Mouse (Mus musculus) spleen, embryonic (tissue): Measurements from ENCODE around the gene Haus7.
"Not testable (repeated sequence)": the region's sequence is repeated elsewhere in the genome, so short reads cannot be mapped to it uniquely, and the experiment has no call there.

Experiments
- CTCF ChIA-PET: fragments of 350-600 bp; sonication (Branson Sonifier 250); formaldehyde crosslinking; loops from one replicate; lab custom pipeline; 2022; lab: Charles Lee

The Haus7 gene

DNA sequence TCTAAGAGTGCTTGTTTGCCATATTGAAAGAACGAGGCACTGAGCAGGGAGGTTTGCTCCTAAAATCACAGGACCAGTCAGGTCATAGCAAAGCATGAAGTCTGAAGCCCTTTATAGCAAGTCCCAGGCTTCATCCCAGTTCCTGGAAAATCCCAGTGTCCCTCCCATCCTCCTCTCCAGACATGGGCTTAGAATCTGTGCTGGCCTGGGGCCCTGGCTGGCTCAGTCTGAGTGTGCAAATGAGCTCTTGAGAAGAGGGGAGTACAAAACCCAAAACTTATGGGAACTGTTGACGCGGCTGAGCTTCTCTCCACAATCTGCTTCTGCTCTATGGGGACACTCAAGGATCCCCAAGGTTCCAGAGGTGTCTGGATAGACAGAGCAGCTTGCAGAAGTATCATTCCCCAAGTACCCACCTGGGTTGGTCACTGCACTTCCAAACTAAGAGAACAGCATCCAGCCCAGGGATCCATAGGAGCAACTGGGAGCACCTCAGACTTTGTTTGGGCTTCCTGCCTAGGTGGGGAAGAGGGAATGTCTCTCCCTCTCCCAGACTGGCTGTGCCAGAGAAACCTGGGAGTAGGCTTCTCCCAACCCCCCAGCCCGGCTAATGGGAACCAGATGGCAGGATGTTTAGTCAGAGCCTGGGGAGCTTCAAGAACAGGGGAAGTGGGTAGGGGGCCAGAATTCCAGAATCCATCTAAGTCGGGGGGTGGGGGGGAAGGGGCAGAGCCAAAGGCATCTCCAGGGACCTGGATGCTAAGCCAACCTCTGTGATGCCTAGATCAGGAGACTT lies 8.8 kb upstream of the Haus7 start:
- CTCF ChIA-PET = no interaction called here

DNA sequence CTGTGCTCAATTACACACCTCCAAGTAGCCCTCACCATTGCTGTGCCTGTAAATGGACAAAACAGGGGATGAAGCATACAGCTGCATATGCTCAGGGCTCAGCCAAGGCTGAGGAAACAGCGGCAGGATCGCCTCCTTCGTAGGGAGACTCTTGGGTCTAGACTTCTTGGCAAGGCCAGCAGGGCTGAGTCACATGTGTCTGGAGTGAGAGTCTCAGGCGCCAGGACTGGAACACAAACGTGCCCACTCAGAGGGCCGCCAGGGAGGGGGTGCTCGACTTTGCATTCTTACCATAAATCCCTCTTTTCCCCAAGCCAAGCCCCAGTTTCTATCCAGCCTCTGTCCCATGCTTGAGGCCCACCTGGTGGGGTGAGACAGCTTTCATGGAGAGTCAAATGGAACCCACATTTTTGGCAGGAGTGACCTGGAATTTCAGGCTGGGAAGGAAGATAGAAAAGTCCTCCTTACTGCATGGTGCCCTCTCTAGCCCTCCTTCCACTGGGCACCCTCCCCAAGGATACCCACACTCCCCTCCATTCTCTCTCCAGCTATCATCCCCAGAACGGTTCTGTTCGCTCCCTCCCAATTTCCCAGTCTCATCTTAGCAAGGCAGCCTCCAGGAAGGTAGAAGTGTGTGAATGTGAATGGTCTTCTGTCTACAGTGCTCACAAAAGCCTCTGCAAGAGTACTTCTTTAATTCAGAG lies 6.8 kb upstream of the Haus7 start:
- CTCF ChIA-PET = no interaction called here

DNA sequence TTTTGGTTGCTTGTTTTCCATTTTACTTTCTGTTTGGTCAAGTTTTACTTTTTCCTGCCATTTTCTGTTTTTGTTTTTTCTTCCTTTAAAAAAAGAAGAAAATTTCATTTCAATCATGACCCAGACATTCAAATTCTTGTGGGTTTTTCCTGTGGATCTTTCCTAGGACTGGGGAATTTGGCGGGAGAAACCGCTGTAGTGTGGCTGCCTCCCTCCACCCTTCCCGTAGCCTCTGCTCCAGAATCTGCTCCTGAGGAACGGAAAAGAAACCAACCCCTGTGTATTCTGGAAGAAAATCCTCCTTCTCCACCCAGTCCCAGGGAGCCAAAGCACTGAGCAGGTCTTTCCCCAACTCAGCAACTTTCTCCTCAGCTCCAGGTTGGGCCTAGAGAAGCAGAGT lies 1.9 kb upstream of the Haus7 start:
- CTCF ChIA-PET = no interaction called here

DNA sequence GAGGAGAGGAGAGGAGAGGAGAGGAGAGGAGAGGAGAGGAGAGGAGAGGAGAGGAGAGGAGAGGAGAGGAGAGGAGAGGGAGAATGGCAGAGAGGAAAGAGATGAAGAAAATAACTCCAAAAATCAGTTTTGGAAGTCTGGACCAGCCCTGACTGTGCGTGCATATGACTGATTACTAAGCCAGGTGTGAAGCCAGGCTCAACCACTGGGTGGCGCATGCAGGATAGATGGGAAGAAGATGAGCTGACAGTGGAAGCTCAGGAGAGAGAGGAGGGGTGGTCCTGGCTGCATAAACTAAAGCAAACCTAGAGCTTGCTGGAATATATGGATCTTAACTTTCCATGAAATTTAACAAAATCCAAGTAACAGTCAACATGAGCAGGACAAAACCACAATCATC lies 6.9 kb downstream of the Haus7 start:
- CTCF ChIA-PET = interaction anchor here (0.7 kb wide), 1 partner anchor 444 kb away, joined by 17 read pairs; no protein-coding TSS in a partner anchor

DNA sequence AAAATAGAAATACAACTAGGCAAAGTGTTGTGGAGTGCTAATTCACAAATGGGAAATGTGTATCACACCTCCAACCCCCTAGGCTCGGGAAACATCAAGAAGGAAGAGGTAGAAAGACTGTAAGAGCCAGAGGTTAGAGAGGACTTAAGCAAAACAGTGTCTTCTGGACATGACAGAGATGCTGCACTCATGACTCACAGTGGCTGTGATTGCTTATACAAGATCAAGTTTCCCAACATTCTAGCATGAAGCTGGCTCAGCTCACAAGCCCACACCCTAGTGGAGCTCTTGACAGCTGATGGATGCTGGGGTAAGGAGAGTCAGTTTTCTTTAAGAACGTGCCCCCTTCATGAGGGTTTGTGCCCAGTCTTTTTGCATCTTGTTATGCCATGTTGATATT lies 17.4 kb downstream of the Haus7 start:
- CTCF ChIA-PET = no interaction called here

GRCm38 (mm10) chrX:73435252-73435651 lies 23.6 kb downstream of the Haus7 start, which contains the start of gene Trex2:
TSS of gene Trex2 (minus strand) at chrX:73435344.
- CTCF ChIA-PET = no interaction called here

DNA sequence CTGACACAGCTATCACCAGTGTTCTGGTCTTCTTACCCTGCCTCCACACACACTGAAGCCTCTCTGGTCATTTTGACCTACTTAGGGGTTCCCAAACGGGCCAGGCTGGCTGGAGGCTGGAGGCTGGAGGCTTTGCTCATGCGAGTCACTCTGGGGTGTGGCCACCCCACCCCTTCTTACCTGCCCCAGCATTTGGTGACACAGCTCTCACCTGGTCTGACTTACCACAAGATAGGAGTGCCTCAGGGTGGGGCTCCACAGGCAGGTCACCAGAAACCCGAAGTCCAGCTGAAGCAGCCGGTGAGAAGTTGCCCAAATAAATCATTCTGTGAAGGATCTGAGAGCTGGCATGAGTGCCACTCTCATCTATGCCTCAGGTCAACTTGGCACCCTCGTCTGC lies 26.0 kb downstream of the Haus7 start:
- CTCF ChIA-PET = no interaction called here

GRCm38 (mm10) chrX:73430036-73430435 lies 28.8 kb downstream of the Haus7 start:
- CTCF ChIA-PET = interaction anchor here (0.7 kb wide), 1 partner anchor 114 kb away, joined by 3 read pairs; no protein-coding TSS in a partner anchor

DNA sequence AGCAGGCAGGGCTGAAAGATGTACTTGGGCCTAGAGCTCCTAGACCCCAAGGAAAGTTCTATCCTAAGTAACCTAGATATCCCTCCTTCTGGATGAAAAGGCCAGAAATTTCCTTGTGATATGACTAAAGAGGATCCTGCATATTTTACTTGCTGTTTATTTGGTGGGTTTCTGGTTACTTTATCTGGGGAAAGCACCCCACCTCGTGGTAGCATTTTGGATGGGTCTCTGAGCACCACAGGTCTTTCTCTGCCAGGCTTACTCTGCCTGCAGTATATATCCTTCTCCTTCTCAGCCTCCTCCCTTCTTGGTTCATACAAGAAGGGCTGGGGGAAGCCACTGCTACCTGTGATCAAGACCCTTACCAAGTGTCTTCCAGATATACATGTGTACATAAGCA lies 46.1 kb downstream of the Haus7 start:
- CTCF ChIA-PET = interaction anchor here (0.6 kb wide), 1 partner anchor 525 kb away, joined by 8 read pairs; no protein-coding TSS in a partner anchor

DNA sequence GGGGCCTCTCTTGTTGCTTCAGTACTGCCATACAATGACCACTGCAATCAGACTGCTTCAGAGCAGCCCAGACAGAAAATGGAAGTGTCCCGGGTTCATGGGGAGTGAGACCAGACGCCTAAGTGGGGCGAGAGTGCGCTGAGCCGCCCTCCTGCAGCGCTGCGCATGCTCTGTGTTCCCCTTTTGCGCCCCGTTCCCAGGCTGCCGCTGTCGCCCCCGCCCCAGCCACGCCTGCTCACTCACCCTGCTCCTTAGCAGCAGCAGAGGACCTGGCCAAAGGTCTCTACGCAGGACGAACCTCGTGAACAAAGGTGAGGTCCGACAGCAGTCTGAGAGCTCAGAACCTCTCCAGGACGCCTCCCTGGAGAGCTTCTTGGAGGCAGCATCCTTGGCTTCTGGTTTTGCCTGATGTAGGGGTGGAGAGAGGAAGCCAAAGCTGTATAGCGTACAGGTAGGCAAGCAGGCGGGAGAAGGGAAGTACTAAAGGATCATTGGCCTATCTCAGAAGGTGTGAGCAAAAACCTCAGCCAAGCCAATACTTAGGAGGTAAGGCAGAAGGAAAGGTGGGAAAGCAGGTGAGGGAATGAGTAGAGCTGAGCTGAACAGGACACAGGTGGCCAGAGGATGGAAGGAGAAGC lies 47.8 kb downstream of the Haus7 start, which contains the start of gene Zfp92:
Gene Zfp92, plus strand, starts transcription at position 217 of the 638 bp plus-strand sequence.
- CTCF ChIA-PET = no interaction called here

GRCm38 (mm10) chrX:73401616-73402015 lies 57.2 kb downstream of the Haus7 start:
- CTCF ChIA-PET = no interaction called here

- CTCF ChIA-PET = no interaction called here
These were observed 57.9 kb downstream of the Haus7 start for GRCm38 (mm10) chrX:73400951-73401350.

- CTCF ChIA-PET = not testable (repeated sequence)
These were observed 60.2 kb downstream of the Haus7 start, which contains the start of gene Gm18336 for GRCm38 (mm10) chrX:73398636-73399035. TSS of gene Gm18336 (minus strand) at chrX:73398736.

GRCm38 (mm10) chrX:73396446-73396845 lies 62.4 kb downstream of the Haus7 start:
- CTCF ChIA-PET = no interaction called here

DNA sequence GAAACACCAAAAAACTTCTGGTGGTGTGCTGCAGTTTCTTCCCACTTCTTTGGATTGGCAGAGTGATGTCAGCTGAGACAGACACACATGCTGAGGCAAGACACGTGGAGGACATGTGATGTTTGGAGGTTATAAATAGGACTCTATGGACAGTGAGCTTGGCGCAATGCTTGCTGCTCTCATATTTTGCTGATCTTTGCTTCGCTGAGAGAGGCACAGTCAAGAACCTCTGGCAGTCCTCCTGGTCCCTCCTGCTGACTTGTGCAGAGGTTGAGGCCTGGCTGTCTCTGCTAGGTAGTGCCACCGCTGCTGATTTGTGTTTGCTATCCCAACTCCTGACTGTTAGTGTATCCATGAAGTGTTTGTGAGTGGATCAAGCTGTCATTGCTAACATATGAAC lies 67.4 kb downstream of the Haus7 start:
- CTCF ChIA-PET = no interaction called here
